Mouse (Mus musculus) lung, postnatal 0 days (tissue): Measurements from ENCODE around the gene Trappc2l. TPM values are rescaled to one million over a fixed set of nuclear protein-coding genes. Genes with fewer than 3 reads are reported as not detected.

Experiments
- ATAC-seq: fragments of 200-750 bp; cut with Nextera tagmentation; 2 replicates; pipeline ENCODE4 v1.8.0; 2017; ENCODE audit warnings: moderate library complexity
- DNase-seq: peaks from one replicate; pipeline ENCODE4 v3.0.0-alpha.2; 2016; ENCODE audit warnings: low spot score
- H3K27ac ChIP-seq: fragments of 300-500 bp; sonication (generic); 2 replicates; pipeline ENCODE4 v1.5.1; 2014; ENCODE audit warnings: antibody characterized with exemption, mild to moderate bottlenecking, low read length, mixed read lengths
- H3K27me3 ChIP-seq: fragments of 300-500 bp; sonication (generic); replicated peaks from 2 replicates; pipeline ENCODE4 v1.6.1; 2014; ENCODE audit warnings: low read length, mixed read lengths; ENCODE audit not compliant: insufficient read depth
- H3K36me3 ChIP-seq: fragments of 300-500 bp; sonication (generic); 2 replicates; pipeline ENCODE4 v1.6.1; 2014; ENCODE audit warnings: low read length, mixed read lengths; ENCODE audit not compliant: insufficient read depth
- H3K4me1 ChIP-seq: fragments of 300-500 bp; sonication (generic); 2 replicates; pipeline ENCODE4 v1.6.1; 2014; ENCODE audit warnings: antibody characterized with exemption, low read depth, low read length, mixed read lengths; ENCODE audit not compliant: insufficient read depth
- H3K4me2 ChIP-seq: fragments of 300-500 bp; sonication (generic); replicated peaks from 2 replicates; pipeline ENCODE4 v1.6.1; 2014; ENCODE audit warnings: low read depth, mild to moderate bottlenecking, low read length, moderate library complexity, mixed read lengths
- H3K4me3 ChIP-seq: fragments of 300-500 bp; sonication (generic); 2 replicates; pipeline ENCODE4 v1.5.1; 2014; ENCODE audit warnings: low read depth, low read length
- H3K9ac ChIP-seq: fragments of 300-500 bp; sonication (generic); replicated peaks from 2 replicates; pipeline ENCODE4 v1.6.1; 2014; ENCODE audit warnings: low read depth, mild to moderate bottlenecking
- H3K9me3 ChIP-seq: fragments of 300-500 bp; sonication (generic); 2 replicates; pipeline ENCODE4 v1.6.1; 2016; ENCODE audit warnings: low read length, mixed read lengths
- CTCF ChIP-seq: IDR thresholded peaks from 2 replicates; pipeline ENCODE4 v1.5.1; 2016; ENCODE audit warnings: antibody characterized with exemption, mild to moderate bottlenecking
- EP300 ChIP-seq: IDR thresholded peaks from 2 replicates; pipeline ENCODE4 v1.6.1; 2016; ENCODE audit warnings: antibody characterized with exemption, mild to moderate bottlenecking, control low read depth
- WGBS: fragments of 180-500 bp; shearing (Covaris S2); extraction: QIAGEN DNeasy Blood & Tissue Kit; methylation state at CpG from one replicate; pipeline ENCODE4 v1.1.7; 2014; 5-methylcytosine and 5-hydroxymethylcytosine counted together
- polyA plus RNA-seq: library from polyadenylated mRNA; unstranded; fragments of >200 nt; fragmentation: Nextera tagmentation; extraction: Ambion mirVana; gene quantifications from 2 replicates; pipeline ENCODE4 v1.2.1, GENCODE M21; 2015

Trappc2l gene
- polyA plus RNA-seq, 1 experiment from 2014 or later: 70.0 TPM

GRCm38 (mm10) chr8:122654768-122655167 lies 43.3 kb downstream of the Trappc2l start:
- peak; percentile 83 for DNase-seq
- H3K27ac ChIP-seq: no peak overlapping the region
- 10% methylated on average over 7 of the region's 7 CpGs for WGBS
- H3K4me1 ChIP-seq: peaks cover 28% of the 10 kb centered on the region; the same call in 1 of the 2 replicates
- H3K27me3 ChIP-seq: no peaks in the 10 kb centered on the region
- H3K4me2 ChIP-seq: no peak overlapping the region
- peak; percentile 85 for ATAC-seq
- TF ChIP-seq CTCF (no peak), EP300 (peak; percentile 87)
- no peak overlapping the region for H3K4me3 ChIP-seq
- no peaks in the 10 kb centered on the region for H3K36me3 ChIP-seq
- no peaks in the 10 kb centered on the region for H3K9me3 ChIP-seq
- H3K9ac ChIP-seq: no peak overlapping the region

- H3K4me2 ChIP-seq: no peak overlapping the region
- H3K27me3 ChIP-seq: no peaks in the 10 kb centered on the region
- TF ChIP-seq CTCF: no peak
- TF ChIP-seq EP300: peak; percentile 37; the same call in 1 of the 2 replicates
- no peaks in the 10 kb centered on the region for H3K9me3 ChIP-seq
- H3K4me1 ChIP-seq: peaks cover 30% of the 10 kb centered on the region; the same call in 1 of the 2 replicates
- peak overlapping the region; percentile 43 for H3K27ac ChIP-seq
- H3K36me3 ChIP-seq: no peaks in the 10 kb centered on the region
- 49% methylated on average over 13 of the region's 13 CpGs for WGBS
- ATAC-seq (peak; percentile 65), DNase-seq (peak; percentile 54)
- no peak overlapping the region for H3K9ac ChIP-seq
- no peak overlapping the region for H3K4me3 ChIP-seq
Measured at GRCm38 (mm10) chr8:122656056-122656999, 44.9 kb downstream of the Trappc2l start.

- H3K9me3 ChIP-seq: no peaks in the 10 kb centered on the region
- no peak overlapping the region for H3K4me3 ChIP-seq
- 66% methylated on average over 10 of the region's 10 CpGs for WGBS
- H3K27ac ChIP-seq: no peak overlapping the region
- TF ChIP-seq CTCF (no peak), EP300 (no peak)
- ATAC-seq (no peak), DNase-seq (no peak)
- no peaks in the 10 kb centered on the region for H3K36me3 ChIP-seq
- H3K4me1 ChIP-seq: peaks cover 34% of the 10 kb centered on the region; the same call in 1 of the 2 replicates
- H3K27me3 ChIP-seq: no peaks in the 10 kb centered on the region
- no peak overlapping the region for H3K9ac ChIP-seq
- H3K4me2 ChIP-seq: no peak overlapping the region
Measured at GRCm38 (mm10) chr8:122658149-122658806, 46.8 kb downstream of the Trappc2l start.

GRCm38 (mm10) chr8:122658807-122659160 lies 47.3 kb downstream of the Trappc2l start:
- no peak overlapping the region for H3K27ac ChIP-seq
- no peak for DNase-seq
- WGBS: 71% methylated on average over 9 of the region's 9 CpGs

GRCm38 (mm10) chr8:122660022-122660421 lies 48.6 kb downstream of the Trappc2l start:
- Histone ChIP-seq H3K4me3 (no peak overlapping the region), H3K9ac (no peak overlapping the region), H3K36me3 (no peaks in the 10 kb centered on the region), H3K4me2 (no peak overlapping the region), H3K4me1 (peaks cover 33% of the 10 kb centered on the region; the same call in 1 of the 2 replicates), H3K9me3 (no peaks in the 10 kb centered on the region), H3K27me3 (no peaks in the 10 kb centered on the region), H3K27ac (no peak overlapping the region)
- ATAC-seq (no peak), DNase-seq (no peak)
- TF ChIP-seq CTCF: peak; percentile 62
- TF ChIP-seq EP300: no peak
- WGBS: 71% methylated on average over 2 of the region's 2 CpGs

More at GRCm38 (mm10) chr8:122658807-122659160, 47.3 kb downstream of the Trappc2l start:
- Histone ChIP-seq H3K9ac (no peak overlapping the region), H3K9me3 (no peaks in the 10 kb centered on the region), H3K27me3 (no peaks in the 10 kb centered on the region), H3K36me3 (no peaks in the 10 kb centered on the region), H3K4me1 (peaks cover 36% of the 10 kb centered on the region; the same call in 1 of the 2 replicates), H3K4me3 (no peak overlapping the region), H3K4me2 (no peak overlapping the region)
- TF ChIP-seq CTCF (no peak), EP300 (no peak)
- ATAC-seq: no peak

- TF ChIP-seq EP300 (no peak), CTCF (no peak)
- Histone ChIP-seq H3K9ac (no peak overlapping the region), H3K36me3 (no peaks in the 10 kb centered on the region), H3K27me3 (no peaks in the 10 kb centered on the region), H3K4me2 (no peak overlapping the region), H3K4me1 (peaks cover 28% of the 10 kb centered on the region; the same call in 1 of the 2 replicates), H3K4me3 (no peak overlapping the region), H3K9me3 (no peaks in the 10 kb centered on the region), H3K27ac (no peak overlapping the region)
- ATAC-seq (peak; percentile 61), DNase-seq (peak; percentile 87)
- WGBS: 30% methylated on average over 7 of the region's 7 CpGs
Measured at GRCm38 (mm10) chr8:122661138-122661537, 49.7 kb downstream of the Trappc2l start.
